Mouse (Mus musculus) midbrain, embryonic 16.5 days (tissue): ENCODE results near the gene Adgrg7. TPM values are rescaled to one million over a fixed set of nuclear protein-coding genes. Genes with fewer than 3 reads are reported as not detected.

Source experiments
- ATAC-seq: fragments of 200-750 bp; cut with Nextera tagmentation; 2 replicates; pipeline ENCODE4 v1.8.0; 2017; ENCODE audit warnings: moderate TSS enrichment
- H3K27ac ChIP-seq: fragments of 300-500 bp; sonication (generic); 2 replicates; pipeline ENCODE4 v1.5.1; 2014; ENCODE audit warnings: mild to moderate bottlenecking, low read length, mixed read lengths
- H3K27me3 ChIP-seq: fragments of 300-500 bp; sonication (generic); 2 replicates; pipeline ENCODE4 v1.6.1; 2014; ENCODE audit warnings: low read depth, low read length, mixed read lengths; ENCODE audit not compliant: control insufficient read depth, insufficient read depth
- H3K36me3 ChIP-seq: fragments of 300-500 bp; sonication (generic); 2 replicates; pipeline ENCODE4 v1.6.1; 2014; ENCODE audit warnings: mild to moderate bottlenecking, low read length, moderate library complexity, mixed read lengths; ENCODE audit not compliant: control insufficient read depth, insufficient read depth
- H3K4me1 ChIP-seq: fragments of 300-500 bp; sonication (generic); 2 replicates; pipeline ENCODE4 v1.6.1; 2014; ENCODE audit warnings: mild to moderate bottlenecking, low read length, mixed read lengths; ENCODE audit not compliant: control insufficient read depth, insufficient read depth
- H3K4me2 ChIP-seq: fragments of 300-500 bp; sonication (generic); 2 replicates; pipeline ENCODE4 v1.6.1; 2014; ENCODE audit warnings: mild to moderate bottlenecking, low read length, mixed read lengths
- H3K4me3 ChIP-seq: fragments of 300-500 bp; sonication (generic); 2 replicates; pipeline ENCODE4 v1.5.1; 2014; ENCODE audit warnings: low read depth, mild to moderate bottlenecking, low read length, moderate library complexity, mixed read lengths
- H3K9ac ChIP-seq: fragments of 300-500 bp; sonication (generic); 2 replicates; pipeline ENCODE4 v1.6.1; 2014; ENCODE audit warnings: low read depth, low read length, mixed read lengths
- H3K9me3 ChIP-seq: fragments of 300-500 bp; sonication (generic); replicated peaks from 2 replicates; pipeline ENCODE4 v1.6.1; 2014; ENCODE audit warnings: mild to moderate bottlenecking, low read length, mixed read lengths; ENCODE audit not compliant: control insufficient read depth, poor library complexity, severe bottlenecking
- WGBS: fragments of 180-500 bp; shearing (Covaris S2); extraction: QIAGEN DNeasy Blood & Tissue Kit; methylation state at CpG from one replicate; pipeline ENCODE4 v1.1.7; 2014; 5-methylcytosine and 5-hydroxymethylcytosine counted together
- polyA plus RNA-seq: library from polyadenylated mRNA; unstranded; fragments of >200 nt; fragmentation: Nextera tagmentation; extraction: Ambion mirVana; gene quantifications from 2 replicates; pipeline ENCODE4 v1.2.1, GENCODE M21; 2015

Gene Adgrg7
- polyA plus RNA-seq, 1 experiment from 2014 or later, result not detected

- H3K4me3 ChIP-seq, result no peak overlapping the region
- ATAC-seq, result no peak
- peaks cover 20% of the 10 kb centered on the region for H3K36me3 ChIP-seq
- no peak overlapping the region for H3K9ac ChIP-seq
- H3K4me1 ChIP-seq, result no peaks in the 10 kb centered on the region
- H3K4me2 ChIP-seq, result no peak overlapping the region
- no peak overlapping the region for H3K27ac ChIP-seq
- no peaks in the 10 kb centered on the region for H3K9me3 ChIP-seq
- WGBS, result 93% methylated on average over 5 of the region's 5 CpGs
- no peaks in the 10 kb centered on the region for H3K27me3 ChIP-seq
Observed at GRCm38 (mm10) chr16:56686747-56687146, 108.9 kb downstream of the Adgrg7 start.

GRCm38 (mm10) chr16:56681010-56681645 lies 114.5 kb downstream of the Adgrg7 start:
- Histone ChIP-seq H3K36me3 (0 out of 2 replicates have a peak, but pooled peaks cover 9% of the 10 kb centered on the region), H3K4me3 (no peak overlapping the region), H3K9me3 (no peaks in the 10 kb centered on the region), H3K4me2 (no peak overlapping the region), H3K9ac (no peak overlapping the region), H3K4me1 (no peaks in the 10 kb centered on the region), H3K27me3 (no peaks in the 10 kb centered on the region), H3K27ac (no peak overlapping the region)
- ATAC-seq, result no peak
- 67% methylated on average over 8 of the region's 8 CpGs for WGBS

GRCm38 (mm10) chr16:56677146-56677545 lies 118.5 kb downstream of the Adgrg7 start:
- no peaks in the 10 kb centered on the region for H3K36me3 ChIP-seq
- H3K27ac ChIP-seq, result no peak overlapping the region
- no peaks in the 10 kb centered on the region for H3K9me3 ChIP-seq
- H3K27me3 ChIP-seq, result no peaks in the 10 kb centered on the region
- peak; percentile 84 for ATAC-seq
- H3K9ac ChIP-seq, result no peak overlapping the region
- 76% methylated on average over 4 of the region's 4 CpGs for WGBS
- H3K4me1 ChIP-seq, result no peaks in the 10 kb centered on the region
- no peak overlapping the region for H3K4me2 ChIP-seq
- H3K4me3 ChIP-seq, result no peak overlapping the region

Other genes starting within 250 kb of the Adgrg7 start
- 163 and 170 TPM in 2 replicates for gene Tfg, start 78.4 kb downstream of the Adgrg7 start, polyA plus RNA-seq
- 4.1 and 5.3 TPM in 2 replicates for gene Tmem45a, start 90.3 kb upstream of the Adgrg7 start, polyA plus RNA-seq
- not detected in 2 replicates for gene Lnp1, start 132.2 kb upstream of the Adgrg7 start, polyA plus RNA-seq